Mouse (Mus musculus) heart, postnatal 0 days (tissue): ENCODE measurements at regions not wholly inside any gene's neighbourhood (a gene's known extent, or its start where the extent isn't known, plus 50 kb on each side); places are given as distances from the start of the nearest gene placed in this dataset.

Experiments used
- CTCF ChIP-seq: IDR thresholded peaks from 2 replicates; pipeline ENCODE4 v1.5.1; 2016; ENCODE audit warnings: antibody characterized with exemption, control low read depth, low read depth
- EP300 ChIP-seq: IDR thresholded peaks from 2 replicates; pipeline ENCODE4 v1.6.1; 2016; ENCODE audit warnings: antibody characterized with exemption, low read depth

DNA sequence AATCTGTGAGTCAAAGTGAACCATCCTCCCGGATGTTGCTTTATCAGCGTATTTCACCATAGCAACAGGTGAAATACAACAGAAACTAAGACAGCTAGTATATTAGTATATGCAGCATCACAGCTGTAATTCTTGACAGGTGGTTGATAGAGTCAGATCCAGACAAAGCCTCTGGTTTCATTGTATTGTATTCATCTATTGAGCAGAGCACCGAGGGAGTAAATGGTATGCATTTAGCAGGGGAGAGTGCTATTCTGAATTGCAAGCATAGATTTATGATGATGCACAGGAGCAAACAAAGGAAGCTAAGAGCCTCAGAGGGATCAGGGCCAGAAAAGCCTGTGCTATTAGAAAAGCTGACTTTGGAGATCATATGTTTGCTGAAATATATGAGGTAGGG, 149.8 kb upstream of the Impg1 start:
- TF ChIP-seq CTCF = no peak
- no peak for TF ChIP-seq EP300
